8 mouse cellular contexts compared by ENCODE assay signal in genomic region chr12:16999146-16999545, GRCm38 (mm10). TPM values are rescaled to one million over a fixed set of nuclear protein-coding genes. Genes with fewer than 3 reads are reported as not detected.
DNase-seq lines count a peak whose midpoint lies in the region; ATAC-seq and TF ChIP-seq lines count a peak whose summit lies in the region.

No protein-coding gene starts in this region.

- no peak overlapping the region for H3K27ac ChIP-seq in testis, adult 2 months (ENCODE audit: control insufficient read depth, insufficient read depth, low read depth, low read length)
- no peak overlapping the region for H3K27ac ChIP-seq in forebrain, embryonic 10.5 days
- H3K27ac ChIP-seq in limb, embryonic 14.5 days (replicated peaks; ENCODE audit: low read depth, low read length): no peak overlapping the region
- no peak overlapping the region for H3K27ac ChIP-seq in olfactory bulb, adult 2 months (ENCODE audit: insufficient read depth, low read depth, low read length)

- TF ChIP-seq CTCF in testis, adult 2 months (IDR thresholded peaks at IDR 0.05; ENCODE audit: control insufficient read depth, insufficient read depth, insufficient replicate concordance, low read depth, low read length): no peak
- TF ChIP-seq CTCF in olfactory bulb, adult 2 months (IDR thresholded peaks at IDR 0.05; ENCODE audit: insufficient read depth, low read depth, low read length): no peak

- ATAC-seq in limb, embryonic 14.5 days (ENCODE audit: low FRiP score, low read depth): no peak; the same call in 1 of the 2 replicates
- no peak for ATAC-seq in inflammation-experienced regulatory T-cells, adult 6 months

- peak overlapping the region; percentile 53 for H3K9ac ChIP-seq in limb, embryonic 14.5 days (ENCODE audit: low read depth, low read length, severe bottlenecking)

- H3K9me3 ChIP-seq in forebrain, embryonic 10.5 days: no peaks in the 10 kb centered on the region
- no peaks in the 10 kb centered on the region for H3K9me3 ChIP-seq in limb, embryonic 14.5 days (ENCODE audit: control insufficient read depth, low read length)

- WGBS in forebrain, embryonic 10.5 days: 6% methylated on average over 10 of the region's 10 CpGs
- 7% methylated on average over 10 of the region's 10 CpGs for WGBS in limb, embryonic 14.5 days
- 6% methylated on average over 10 of the region's 10 CpGs for WGBS in olfactory bulb, adult 2 months

- TF ChIP-seq POLR2A in testis, adult 2 months (IDR thresholded peaks at IDR 0.05; ENCODE audit: control insufficient read depth, low read depth, low read length): no peak
- TF ChIP-seq POLR2A in limb, embryonic 14.5 days (IDR thresholded peaks at IDR 0.05; ENCODE audit: borderline replicate concordance, extremely low read depth, insufficient read depth, insufficient read length): no peak
- no peak for TF ChIP-seq POLR2A in olfactory bulb, adult 2 months (IDR thresholded peaks at IDR 0.05; ENCODE audit: insufficient read depth, low read depth, low read length)

- peak overlapping the region; percentile 74; the same call in 1 of the 2 replicates for H3K4me3 ChIP-seq in testis, adult 2 months (ENCODE audit: control insufficient read depth, low read depth, low read length)
- H3K4me3 ChIP-seq in forebrain, embryonic 10.5 days: peak overlapping the region; percentile 62
- H3K4me3 ChIP-seq in limb, embryonic 14.5 days (replicated peaks; ENCODE audit: low read length): peak overlapping the region; percentile 59
- H3K4me3 ChIP-seq in olfactory bulb, adult 2 months (ENCODE audit: insufficient read depth, low read depth, low read length): peak overlapping the region; percentile 57

- H3K4me2 ChIP-seq in limb, embryonic 14.5 days (replicated peaks; ENCODE audit: low read depth, low read length, severe bottlenecking): peak overlapping the region; percentile 91

- H3K4me1 ChIP-seq in testis, adult 2 months (ENCODE audit: control insufficient read depth, insufficient read depth, low read length): peaks cover 9% of the 10 kb centered on the region
- H3K4me1 ChIP-seq in forebrain, embryonic 10.5 days: peaks cover 32% of the 10 kb centered on the region
- peaks cover 10% of the 10 kb centered on the region for H3K4me1 ChIP-seq in limb, embryonic 14.5 days (ENCODE audit: control insufficient read depth, insufficient read depth, low read length)
- peaks cover 11% of the 10 kb centered on the region for H3K4me1 ChIP-seq in olfactory bulb, adult 2 months (ENCODE audit: control insufficient read depth, insufficient read depth, low read length)

- H3K36me3 ChIP-seq in testis, adult 2 months (ENCODE audit: control insufficient read depth, insufficient read depth, low read length): no peaks in the 10 kb centered on the region
- peaks cover 3% of the 10 kb centered on the region; the same call in 1 of the 2 replicates for H3K36me3 ChIP-seq in forebrain, embryonic 10.5 days (replicated peaks)
- H3K36me3 ChIP-seq in limb, embryonic 14.5 days (ENCODE audit: control insufficient read depth, insufficient read depth, low read length): no peaks in the 10 kb centered on the region

- DNase-seq in testis, postnatal 10 days (ENCODE audit: low spot score): no peak
- DNase-seq in forebrain, embryonic 10.5 days (ENCODE audit: extremely low spot score, low spot score): no peak
- no peak for DNase-seq in limb, embryonic 14.5 days (ENCODE audit: low spot score)
- DNase-seq in layer of hippocampus, postnatal 10 days (ENCODE audit: low spot score in 2 of 2): no peak
- no peak for DNase-seq in gastrocnemius, postnatal 4 days (ENCODE audit: low spot score in 2 of 2)

- H3K27me3 ChIP-seq in testis, adult 2 months (ENCODE audit: control insufficient read depth, insufficient read depth, low read length): no peaks in the 10 kb centered on the region
- peaks cover 51% of the 10 kb centered on the region for H3K27me3 ChIP-seq in forebrain, embryonic 10.5 days (ENCODE audit: poor library complexity, severe bottlenecking)
- peaks cover 12% of the 10 kb centered on the region; the same call in 1 of the 2 replicates for H3K27me3 ChIP-seq in limb, embryonic 14.5 days (ENCODE audit: control insufficient read depth, insufficient read depth, low read length)

RNA-seq across cellular contexts. Expression of gene Pqlc3, which starts 1.1 kb away (rescaled TPM):
- polyA plus RNA-seq in testis, adult 2 months (2012; rRNA removed): 1.8 and 2.0 TPM in 2 replicates
- 2.9 and 3.5 TPM in 2 replicates for polyA plus RNA-seq in forebrain, embryonic 10.5 days (2016; fragmentation: Nextera tagmentation; extraction: Ambion mirVana)
- polyA plus RNA-seq in limb, embryonic 14.5 days (2012; rRNA removed): 8.4 and 10.6 TPM in 2 replicates
- 12.8 and 13.5 TPM in 2 replicates for polyA plus RNA-seq in limb, embryonic 14.5 days (2014; fragmentation: Nextera tagmentation; extraction: Ambion mirVana)
- not detected in 2 replicates for polyA plus RNA-seq in olfactory bulb, adult 2 months (2012; ENCODE audit: insufficient read depth, insufficient read length, low replicate concordance, missing spikeins)
- polyA plus RNA-seq in inflammation-experienced regulatory T-cells, adult 6 months (2017; shearing (Covaris generic)): 100 to 1,000 TPM in 1 of 3 experiments, 10 to 100 TPM in 2; 57.2 to 116 (median 62.2) TPM
- 1 to 10 TPM in 1 of 2 experiments, under 1 TPM in 1; 0.85 to 1.5 TPM for total RNA-seq in layer of hippocampus, postnatal 10 days (2021)
- total RNA-seq in gastrocnemius, postnatal 4 days (2021): 1 to 10 TPM; 4.3 to 4.4 TPM

RNA-seq across cellular contexts. Expression of gene 2410004P03Rik, which starts 12.4 kb away (rescaled TPM):
- polyA plus RNA-seq in testis, adult 2 months (2012; rRNA removed): 0.02 and 0.05 TPM in 2 replicates
- 0.60 and 1.1 TPM in 2 replicates for polyA plus RNA-seq in forebrain, embryonic 10.5 days (2016; fragmentation: Nextera tagmentation; extraction: Ambion mirVana)
- polyA plus RNA-seq in limb, embryonic 14.5 days (2012; rRNA removed): 0.21 and 0.45 TPM in 2 replicates
- polyA plus RNA-seq in limb, embryonic 14.5 days (2014; fragmentation: Nextera tagmentation; extraction: Ambion mirVana): 0.50 and 0.80 TPM in 2 replicates
- polyA plus RNA-seq in olfactory bulb, adult 2 months (2012; ENCODE audit: insufficient read depth, insufficient read length, low replicate concordance, missing spikeins): not detected in 2 replicates
- polyA plus RNA-seq in inflammation-experienced regulatory T-cells, adult 6 months (2017; shearing (Covaris generic)): 1 to 10 TPM in 2 of 3 experiments, under 1 TPM in 1; 0.94 to 1.6 (median 1.5) TPM
- 1 to 10 TPM; 2.6 to 3.5 TPM for total RNA-seq in layer of hippocampus, postnatal 10 days (2021)
- total RNA-seq in gastrocnemius, postnatal 4 days (2021): under 1 TPM in 1 of 2 experiments, not detected in 1; 0.08 TPM

Comparison
In these comparisons a context has a peak if more than half of its experiments do, and no peak if none do; other contexts are left out.
1. RNA of gene Pqlc3, which starts 1.1 kb away (polyA plus RNA-seq): 57.2 to 116 TPM in inflammation-experienced regulatory T-cells, adult 6 months; 8.4 to 13.5 TPM in limb, embryonic 14.5 days, 2.9 to 3.5 TPM in forebrain, embryonic 10.5 days, 1.8 to 2.0 TPM in testis, adult 2 months and not detected in olfactory bulb, adult 2 months; every median in the first group is over 4 times any median in the second.
2. Peak in every context shown above with its lines, with median percentiles within 50 percentile points of each other: H3K4me3 ChIP-seq.